Mouse (Mus musculus): ENCODE measurements around the gene Olfr1215. TPM values are rescaled to one million over a fixed set of nuclear protein-coding genes. Genes with fewer than 3 reads are reported as not detected.
A peak's percentile ranks its signal among the peaks of the same experiment; 100 is the strongest.

Gene Olfr1215
- total RNA-seq (2021), result not detected in 2 replicates
- long read RNA-seq, result 0 reads

GRCm38 (mm10) chr2:89006873-89007272 is at the start of gene Olfr1215:
Gene Olfr1215 (minus strand): TSS chr2:89006973.
- no peak for DNase-seq

GRCm38 (mm10) chr2:89031965-89032364 is 25.2 kb upstream of the Olfr1215 start, which contains the start of gene Olfr1217:
Gene Olfr1217 (minus strand): TSS chr2:89032065.
- no peak for DNase-seq

- DNase-seq, result peak; percentile 3
Measured at GRCm38 (mm10) chr2:89021436-89021835, 14.7 kb upstream of the Olfr1215 start.

- no peak for DNase-seq
Measured at GRCm38 (mm10) chr2:89018240-89018639, 11.5 kb upstream of the Olfr1215 start, which contains the start of gene Olfr1216. Gene Olfr1216 (minus strand): TSS chr2:89018340.

- no peak for DNase-seq
Measured at GRCm38 (mm10) chr2:88992553-88992952, 14.2 kb downstream of the Olfr1215 start, which contains the start of gene Olfr1214. Gene Olfr1214 (minus strand): TSS chr2:88992653.

- no peak for DNase-seq
Measured at GRCm38 (mm10) chr2:88980181-88980580, 26.6 kb downstream of the Olfr1215 start, which contains the start of gene Gm13762. Gene Gm13762 (minus strand): TSS chr2:88980281.

- no peak for DNase-seq
Measured at GRCm38 (mm10) chr2:88953669-88954068, 53.1 kb downstream of the Olfr1215 start, which contains the start of gene Olfr1212. Gene Olfr1212 (plus strand): TSS chr2:88953969.

Other genes with a start within 250 kb of the Olfr1215 start
- gene Olfr1199, start 246.5 kb downstream of the Olfr1215 start, total RNA-seq (2021), result not detected in 2 replicates
- gene Olfr1200, start 236.5 kb downstream of the Olfr1215 start, total RNA-seq (2021), result not detected in 2 replicates
- not detected in 2 replicates for gene Olfr1201, start 213.9 kb downstream of the Olfr1215 start, total RNA-seq (2021)
- gene Olfr1202, start 192.5 kb downstream of the Olfr1215 start, total RNA-seq (2021), result not detected in 2 replicates
- gene Olfr1205, start 177.2 kb downstream of the Olfr1215 start, total RNA-seq (2021), result not detected in 2 replicates
- gene Olfr1204, start 157.7 kb downstream of the Olfr1215 start, total RNA-seq (2021), result not detected in 2 replicates
- not detected in 2 replicates for gene Olfr1206, start 143.7 kb downstream of the Olfr1215 start, total RNA-seq (2021)
- gene Olfr1208, start 104.7 kb downstream of the Olfr1215 start, total RNA-seq (2021), result not detected in 2 replicates
- not detected in 2 replicates for gene Olfr1209, start 91.8 kb downstream of the Olfr1215 start, total RNA-seq (2021)
- not detected in 2 replicates for gene Olfr1211, start 68.9 kb downstream of the Olfr1215 start, total RNA-seq (2021)
- gene Olfr1212, start 53.0 kb downstream of the Olfr1215 start, total RNA-seq (2021), result not detected in 2 replicates
- gene Gm13762, start 26.7 kb downstream of the Olfr1215 start, total RNA-seq (2021), result not detected in 2 replicates
- gene Olfr1214, start 14.3 kb downstream of the Olfr1215 start, total RNA-seq (2021), result not detected in 2 replicates
- gene Olfr1216, start 11.4 kb upstream of the Olfr1215 start, total RNA-seq (2021), result not detected in 2 replicates
- not detected in 2 replicates for gene Olfr1217, start 25.1 kb upstream of the Olfr1215 start, total RNA-seq (2021)
- not detected in 2 replicates for gene Olfr1218, start 54.2 kb upstream of the Olfr1215 start, total RNA-seq (2021)
- gene Olfr1219, start 76.5 kb upstream of the Olfr1215 start, total RNA-seq (2021), result not detected in 2 replicates
- not detected in 2 replicates for gene Olfr1220, start 99.9 kb upstream of the Olfr1215 start, total RNA-seq (2021)
- gene Olfr1221, start 110.3 kb upstream of the Olfr1215 start, total RNA-seq (2021), result not detected in 2 replicates
- not detected in 2 replicates for gene Olfr1222, start 126.1 kb upstream of the Olfr1215 start, total RNA-seq (2021)
- not detected in 2 replicates for gene Olfr1223, start 144.6 kb upstream of the Olfr1215 start, total RNA-seq (2021)
- not detected in 2 replicates for gene Olfr1224-ps1, start 157.1 kb upstream of the Olfr1215 start, total RNA-seq (2021)
- gene Olfr1225, start 167.7 kb upstream of the Olfr1215 start, total RNA-seq (2021), result not detected in 2 replicates
- not detected in 2 replicates for gene Olfr1226, start 193.1 kb upstream of the Olfr1215 start, total RNA-seq (2021)
- not detected in 2 replicates for gene Olfr1228, start 247.1 kb upstream of the Olfr1215 start, total RNA-seq (2021)